Mouse (Mus musculus): ENCODE data around the gene Rbm38. TPM values are rescaled to one million over a fixed set of nuclear protein-coding genes. Genes with fewer than 3 reads are reported as not detected.

Rbm38 gene
- polyA plus RNA-seq, 1 experiment from 2014 or later: 108 TPM

- Histone ChIP-seq H3K36me3 (no peaks in the 10 kb centered on the region), H3K4me2 (no peak overlapping the region), H3K9ac (no peak overlapping the region), H3K4me1 (replicated peaks) (peaks cover 39% of the 10 kb centered on the region), H3K27ac (no peak overlapping the region), H3K9me3 (replicated peaks) (no peaks in the 10 kb centered on the region), H3K4me3 (no peak overlapping the region), H3K27me3 (no peaks in the 10 kb centered on the region)
- no peak for ATAC-seq (replicated peaks; ENCODE audit: insufficient number of reproducible peaks, insufficient read depth, low FRiP score, low read depth)
- WGBS: 20% methylated on average over 1 of the region's 1 CpGs
Measured at GRCm38 (mm10) chr2:173063219-173063618, 42.9 kb downstream of the Rbm38 start.

GRCm38 (mm10) chr2:173064864-173065263 lies 44.6 kb downstream of the Rbm38 start:
- Histone ChIP-seq H3K27me3 (no peaks in the 10 kb centered on the region), H3K27ac (no peak overlapping the region), H3K4me3 (no peak overlapping the region), H3K36me3 (no peaks in the 10 kb centered on the region), H3K4me1 (replicated peaks) (peaks cover 26% of the 10 kb centered on the region), H3K4me2 (no peak overlapping the region), H3K9me3 (replicated peaks) (no peaks in the 10 kb centered on the region), H3K9ac (no peak overlapping the region)
- WGBS: 95% methylated on average over 2 of the region's 2 CpGs
- ATAC-seq (replicated peaks; ENCODE audit: insufficient number of reproducible peaks, insufficient read depth, low FRiP score, low read depth): no peak

GRCm38 (mm10) chr2:173072948-173073347 lies 52.6 kb downstream of the Rbm38 start:
- 86% methylated on average over 7 of the region's 7 CpGs for WGBS
- Histone ChIP-seq H3K9me3 (replicated peaks) (no peaks in the 10 kb centered on the region), H3K27me3 (no peaks in the 10 kb centered on the region), H3K9ac (no peak overlapping the region), H3K4me2 (no peak overlapping the region), H3K27ac (no peak overlapping the region), H3K4me3 (no peak overlapping the region), H3K36me3 (no peaks in the 10 kb centered on the region), H3K4me1 (replicated peaks) (no peaks in the 10 kb centered on the region)
- ATAC-seq (replicated peaks; ENCODE audit: insufficient number of reproducible peaks, insufficient read depth, low FRiP score, low read depth): no peak

- H3K9me3 ChIP-seq (replicated peaks): no peaks in the 10 kb centered on the region
- 62% methylated on average over 5 of the region's 5 CpGs for WGBS
- H3K4me1 ChIP-seq (replicated peaks): no peaks in the 10 kb centered on the region
- no peaks in the 10 kb centered on the region for H3K27me3 ChIP-seq
- H3K27ac ChIP-seq: no peak overlapping the region
- ATAC-seq (replicated peaks; ENCODE audit: insufficient number of reproducible peaks, insufficient read depth, low FRiP score, low read depth): no peak
- no peaks in the 10 kb centered on the region for H3K36me3 ChIP-seq
- H3K9ac ChIP-seq: no peak overlapping the region
- H3K4me3 ChIP-seq: no peak overlapping the region
- H3K4me2 ChIP-seq: no peak overlapping the region
Measured at GRCm38 (mm10) chr2:173073666-173074065, 53.4 kb downstream of the Rbm38 start.

- WGBS: 78% methylated on average over 9 of the region's 9 CpGs
- no peak overlapping the region for H3K4me3 ChIP-seq
- ATAC-seq (replicated peaks; ENCODE audit: insufficient number of reproducible peaks, insufficient read depth, low FRiP score, low read depth): no peak
- H3K4me2 ChIP-seq: no peak overlapping the region
- H3K36me3 ChIP-seq: no peaks in the 10 kb centered on the region
- H3K27me3 ChIP-seq: no peaks in the 10 kb centered on the region
- H3K4me1 ChIP-seq (replicated peaks): peaks cover 15% of the 10 kb centered on the region
- no peaks in the 10 kb centered on the region for H3K9me3 ChIP-seq (replicated peaks)
- no peak overlapping the region for H3K9ac ChIP-seq
- H3K27ac ChIP-seq: no peak overlapping the region
Measured at GRCm38 (mm10) chr2:173076921-173077320, 56.6 kb downstream of the Rbm38 start.

- Histone ChIP-seq H3K4me2 (no peak overlapping the region), H3K27ac (peak overlapping the region; percentile 78), H3K9ac (no peak overlapping the region), H3K4me3 (no peak overlapping the region), H3K9me3 (replicated peaks) (no peaks in the 10 kb centered on the region), H3K4me1 (replicated peaks) (peaks cover 28% of the 10 kb centered on the region), H3K27me3 (no peaks in the 10 kb centered on the region), H3K36me3 (no peaks in the 10 kb centered on the region)
- ATAC-seq (replicated peaks; ENCODE audit: insufficient number of reproducible peaks, insufficient read depth, low FRiP score, low read depth): no peak
- 31% methylated on average over 10 of the region's 10 CpGs for WGBS
Measured at GRCm38 (mm10) chr2:173079766-173080549, 59.7 kb downstream of the Rbm38 start.

GRCm38 (mm10) chr2:173080785-173081241 lies 60.5 kb downstream of the Rbm38 start:
- H3K4me2 ChIP-seq: no peak overlapping the region
- H3K36me3 ChIP-seq: no peaks in the 10 kb centered on the region
- no peak overlapping the region for H3K4me3 ChIP-seq
- H3K4me1 ChIP-seq (replicated peaks): peaks cover 28% of the 10 kb centered on the region
- no peak overlapping the region for H3K9ac ChIP-seq
- H3K9me3 ChIP-seq (replicated peaks): no peaks in the 10 kb centered on the region
- WGBS: 28% methylated on average over 10 of the region's 10 CpGs
- peak overlapping the region; percentile 78 for H3K27ac ChIP-seq
- ATAC-seq (replicated peaks; ENCODE audit: insufficient number of reproducible peaks, insufficient read depth, low FRiP score, low read depth): peak; percentile 25
- no peaks in the 10 kb centered on the region for H3K27me3 ChIP-seq

GRCm38 (mm10) chr2:173082706-173083105 lies 62.4 kb downstream of the Rbm38 start:
- 85% methylated on average over 3 of the region's 3 CpGs for WGBS
- H3K9me3 ChIP-seq (replicated peaks): no peaks in the 10 kb centered on the region

GRCm38 (mm10) chr2:173083106-173083505 lies 62.8 kb downstream of the Rbm38 start:
- Histone ChIP-seq H3K36me3 (no peaks in the 10 kb centered on the region), H3K9ac (no peak overlapping the region), H3K4me2 (peak overlapping the region; percentile 37; the same call in 1 of the 2 replicates), H3K9me3 (replicated peaks) (no peaks in the 10 kb centered on the region), H3K4me1 (replicated peaks) (peaks cover 34% of the 10 kb centered on the region), H3K27me3 (no peaks in the 10 kb centered on the region), H3K4me3 (no peak overlapping the region), H3K27ac (peak overlapping the region; percentile 68)
- WGBS: 73% methylated on average over 9 of the region's 9 CpGs
- ATAC-seq (replicated peaks; ENCODE audit: insufficient number of reproducible peaks, insufficient read depth, low FRiP score, low read depth): no peak

More at GRCm38 (mm10) chr2:173082706-173083105, 62.4 kb downstream of the Rbm38 start:
- Histone ChIP-seq H3K9ac (no peak overlapping the region), H3K4me1 (replicated peaks) (peaks cover 33% of the 10 kb centered on the region), H3K36me3 (no peaks in the 10 kb centered on the region), H3K27ac (no peak overlapping the region; the same call in 1 of the 2 replicates), H3K27me3 (no peaks in the 10 kb centered on the region), H3K4me3 (no peak overlapping the region), H3K4me2 (no peak overlapping the region)
- ATAC-seq (replicated peaks; ENCODE audit: insufficient number of reproducible peaks, insufficient read depth, low FRiP score, low read depth): no peak

GRCm38 (mm10) chr2:173083712-173084475 lies 63.6 kb downstream of the Rbm38 start:
- no peaks in the 10 kb centered on the region for H3K27me3 ChIP-seq
- no peak overlapping the region for H3K4me3 ChIP-seq
- peak overlapping the region; percentile 68 for H3K27ac ChIP-seq
- H3K36me3 ChIP-seq: no peaks in the 10 kb centered on the region
- H3K9ac ChIP-seq: no peak overlapping the region
- 15% methylated on average over 13 of the region's 13 CpGs for WGBS
- H3K9me3 ChIP-seq (replicated peaks): no peaks in the 10 kb centered on the region
- peak overlapping the region; percentile 37 for H3K4me2 ChIP-seq
- peak; percentile 33; the same call in 1 of the 2 replicates for ATAC-seq (replicated peaks; ENCODE audit: insufficient number of reproducible peaks, insufficient read depth, low FRiP score, low read depth)
- H3K4me1 ChIP-seq (replicated peaks): peaks cover 41% of the 10 kb centered on the region
